Mouse (Mus musculus): Measurements from ENCODE around the gene Nckipsd. TPM values are rescaled to one million over a fixed set of nuclear protein-coding genes. Genes with fewer than 3 reads are reported as not detected.

The Nckipsd gene
- polyA plus RNA-seq, 1 experiment from 2014 or later: 15.2 TPM

DNA sequence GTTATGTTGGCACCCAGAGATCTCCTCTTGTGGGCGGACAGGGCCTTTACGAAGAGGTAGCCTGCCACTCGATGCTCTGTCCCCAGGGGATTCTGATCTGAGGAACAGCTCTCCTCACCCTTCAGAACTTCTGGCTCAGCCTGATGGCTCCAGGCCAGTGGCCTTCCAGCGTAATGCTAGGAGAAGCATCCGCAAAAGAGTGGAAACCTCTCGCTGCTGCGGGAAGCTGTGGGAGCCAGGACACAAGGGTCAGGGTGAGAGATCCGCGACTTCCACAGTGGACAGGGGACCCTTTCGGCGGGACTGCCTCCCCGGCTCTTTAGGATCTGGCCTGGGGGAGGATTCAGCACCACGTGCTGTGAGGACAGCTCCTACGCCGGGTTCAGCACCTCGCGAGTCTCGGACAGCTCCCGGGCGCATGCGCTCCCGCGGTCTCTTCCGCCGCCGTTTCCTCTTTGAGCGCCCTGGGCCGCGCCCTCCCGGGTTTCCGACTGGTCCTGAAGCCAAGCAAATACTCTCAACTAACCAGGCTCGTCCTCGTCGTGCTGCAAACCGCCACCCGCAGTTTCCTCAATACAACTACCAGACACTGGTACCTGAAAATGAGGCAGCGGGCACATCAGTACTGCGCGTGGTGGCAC, 18.7 kb downstream of the Nckipsd start:
- H3K9me3 ChIP-seq (replicated peaks): no peaks in the 10 kb centered on the region
- H3K9ac ChIP-seq: peak overlapping the region; percentile 86
- H3K4me2 ChIP-seq: peak overlapping the region; percentile 92
- peaks cover 39% of the 10 kb centered on the region for H3K36me3 ChIP-seq (ENCODE audit: poor library complexity, severe bottlenecking)
- ATAC-seq: no peak
- H3K4me3 ChIP-seq: peak overlapping the region; percentile 75
- peaks cover 71% of the 10 kb centered on the region for H3K27me3 ChIP-seq
- H3K27ac ChIP-seq: peak overlapping the region; percentile 74
- WGBS: 3% methylated on average over 39 of the region's 39 CpGs
- H3K4me1 ChIP-seq: peaks cover 64% of the 10 kb centered on the region

- H3K27ac ChIP-seq: no peak overlapping the region
- ATAC-seq: no peak
- H3K4me3 ChIP-seq: peak overlapping the region; percentile 75
- no peaks in the 10 kb centered on the region for H3K9me3 ChIP-seq (replicated peaks)
- peak overlapping the region; percentile 92 for H3K4me2 ChIP-seq
- peak overlapping the region; percentile 86 for H3K9ac ChIP-seq
- H3K4me1 ChIP-seq: peaks cover 70% of the 10 kb centered on the region
- H3K27me3 ChIP-seq: peaks cover 75% of the 10 kb centered on the region
- peaks cover 42% of the 10 kb centered on the region for H3K36me3 ChIP-seq (ENCODE audit: poor library complexity, severe bottlenecking)
- 15% methylated on average over 34 of the region's 34 CpGs for WGBS
Observed at GRCm38 (mm10) chr9:108827454-108827853, 19.3 kb downstream of the Nckipsd start.

- ATAC-seq: no peak
- peak overlapping the region; percentile 75 for H3K4me3 ChIP-seq
- peaks cover 46% of the 10 kb centered on the region for H3K36me3 ChIP-seq (ENCODE audit: poor library complexity, severe bottlenecking)
- H3K9me3 ChIP-seq (replicated peaks): no peaks in the 10 kb centered on the region
- WGBS: 68% methylated on average over 18 of the region's 18 CpGs
- H3K4me2 ChIP-seq: peak overlapping the region; percentile 92
- H3K27ac ChIP-seq: no peak overlapping the region
- peaks cover 78% of the 10 kb centered on the region for H3K27me3 ChIP-seq
- H3K9ac ChIP-seq: peak overlapping the region; percentile 86; the same call in 1 of the 2 replicates
- peaks cover 75% of the 10 kb centered on the region for H3K4me1 ChIP-seq
Observed at GRCm38 (mm10) chr9:108827906-108828305, 19.7 kb downstream of the Nckipsd start.

DNA sequence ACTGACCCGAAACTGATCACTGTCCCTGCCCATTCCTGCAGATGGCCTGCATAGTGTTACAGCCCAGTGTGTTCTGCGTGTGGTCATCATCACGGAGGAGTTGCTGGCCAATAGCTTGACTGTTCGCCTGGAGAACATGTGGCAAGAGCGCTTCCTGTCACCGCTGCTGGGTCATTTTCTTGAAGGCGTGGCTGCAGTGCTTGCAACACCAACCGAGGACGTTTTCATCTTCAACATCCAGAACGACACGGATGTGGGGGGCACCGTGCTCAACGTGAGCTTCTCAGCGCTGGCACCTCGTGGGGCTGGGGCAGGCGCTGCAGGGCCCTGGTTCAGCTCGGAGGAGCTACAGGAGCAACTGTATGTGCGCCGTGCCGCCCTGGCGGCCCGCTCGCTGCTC, 23.5 kb downstream of the Nckipsd start:
- ATAC-seq: no peak
- H3K4me2 ChIP-seq: peak overlapping the region; percentile 65
- H3K27ac ChIP-seq: no peak overlapping the region
- H3K4me1 ChIP-seq: peaks cover 55% of the 10 kb centered on the region
- H3K4me3 ChIP-seq: peak overlapping the region; percentile 38
- WGBS: 10% methylated on average over 23 of the region's 23 CpGs
- peak overlapping the region; percentile 35 for H3K9ac ChIP-seq
- H3K9me3 ChIP-seq (replicated peaks): no peaks in the 10 kb centered on the region
- H3K27me3 ChIP-seq: peaks cover 63% of the 10 kb centered on the region
- peaks cover 83% of the 10 kb centered on the region for H3K36me3 ChIP-seq (ENCODE audit: poor library complexity, severe bottlenecking)

DNA sequence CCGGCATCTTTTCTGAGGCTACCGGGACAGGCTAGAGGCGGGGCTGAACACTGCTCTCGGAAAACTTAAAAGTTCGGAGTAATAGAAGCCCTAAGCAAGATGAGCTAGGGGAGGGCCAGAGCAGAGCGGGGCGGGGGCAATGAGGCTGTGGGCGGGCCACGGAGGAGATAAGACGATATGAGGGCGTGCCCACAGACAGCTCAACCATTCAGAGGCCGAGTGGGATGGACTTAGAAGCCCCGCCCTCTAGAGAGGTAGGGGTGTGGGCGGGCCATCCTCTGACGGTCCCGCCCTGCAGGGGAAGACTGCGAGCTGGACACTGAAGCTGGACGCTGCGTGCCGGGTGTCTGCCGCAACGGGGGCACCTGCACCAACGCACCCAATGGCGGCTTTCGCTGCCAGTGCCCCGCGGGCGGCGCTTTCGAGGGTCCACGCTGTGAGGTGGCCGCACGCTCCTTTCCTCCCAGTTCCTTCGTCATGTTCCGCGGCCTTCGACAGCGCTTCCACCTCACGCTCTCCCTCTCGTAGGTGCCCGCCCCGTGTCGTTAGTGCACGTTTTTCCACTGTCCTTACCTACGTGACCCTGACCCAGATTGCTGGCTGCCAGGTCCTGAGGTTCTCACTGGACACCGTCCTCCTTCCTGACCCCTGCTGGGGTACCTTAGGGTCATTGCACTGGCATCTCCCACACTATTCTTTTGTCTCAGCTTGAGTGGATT, 24.4 kb downstream of the Nckipsd start:
- 5% methylated on average over 44 of the region's 46 CpGs for WGBS
- H3K4me1 ChIP-seq: peaks cover 46% of the 10 kb centered on the region
- ATAC-seq: peak; percentile 95
- peaks cover 57% of the 10 kb centered on the region for H3K27me3 ChIP-seq
- no peak overlapping the region for H3K27ac ChIP-seq
- H3K9ac ChIP-seq: peak overlapping the region; percentile 38; the same call in 1 of the 2 replicates
- no peaks in the 10 kb centered on the region for H3K9me3 ChIP-seq (replicated peaks)
- H3K36me3 ChIP-seq (ENCODE audit: poor library complexity, severe bottlenecking): peaks cover 91% of the 10 kb centered on the region
- peak overlapping the region; percentile 38 for H3K4me3 ChIP-seq
- peak overlapping the region; percentile 65 for H3K4me2 ChIP-seq

GRCm38 (mm10) chr9:108842989-108843388, 34.8 kb downstream of the Nckipsd start:
- H3K9ac ChIP-seq: no peak overlapping the region
- no peak overlapping the region for H3K4me3 ChIP-seq
- 0 out of 2 replicates have a peak overlapping the region, but pooled peaks have one; percentile 1 for H3K4me2 ChIP-seq
- 21% methylated on average over 14 of the region's 14 CpGs for WGBS
- H3K4me1 ChIP-seq: no peaks in the 10 kb centered on the region
- H3K27me3 ChIP-seq: no peaks in the 10 kb centered on the region
- peaks cover 98% of the 10 kb centered on the region for H3K36me3 ChIP-seq (ENCODE audit: poor library complexity, severe bottlenecking)
- no peak overlapping the region for H3K27ac ChIP-seq
- peak; percentile 44 for ATAC-seq
- no peaks in the 10 kb centered on the region for H3K9me3 ChIP-seq (replicated peaks)

DNA sequence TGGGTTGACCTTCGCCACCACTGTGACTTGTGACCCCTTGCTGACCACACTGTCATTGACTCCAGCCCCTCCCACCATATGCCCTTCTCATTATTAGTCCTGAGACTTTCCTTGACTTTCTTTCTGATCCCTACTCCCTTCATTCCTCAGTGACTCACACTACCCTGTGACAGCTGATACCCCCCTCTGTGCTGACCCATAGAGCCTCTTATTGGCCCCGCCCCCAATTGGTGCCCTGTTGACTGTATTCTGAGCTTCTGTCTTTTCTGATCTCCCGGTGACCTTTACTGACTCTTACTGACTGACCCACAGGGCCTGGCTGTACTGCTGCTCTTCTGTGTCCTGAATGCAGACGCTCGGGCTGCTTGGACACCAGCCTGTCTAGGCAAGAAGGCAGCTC, 37.2 kb downstream of the Nckipsd start:
- Histone ChIP-seq H3K9ac (no peak overlapping the region), H3K4me3 (no peak overlapping the region), H3K4me1 (no peaks in the 10 kb centered on the region), H3K27ac (no peak overlapping the region), H3K9me3 (replicated peaks) (no peaks in the 10 kb centered on the region), H3K4me2 (no peak overlapping the region), H3K27me3 (no peaks in the 10 kb centered on the region), H3K36me3 (ENCODE audit: poor library complexity, severe bottlenecking) (peaks cover 97% of the 10 kb centered on the region)
- no peak for ATAC-seq
- WGBS: 84% methylated on average over 5 of the region's 5 CpGs

DNA sequence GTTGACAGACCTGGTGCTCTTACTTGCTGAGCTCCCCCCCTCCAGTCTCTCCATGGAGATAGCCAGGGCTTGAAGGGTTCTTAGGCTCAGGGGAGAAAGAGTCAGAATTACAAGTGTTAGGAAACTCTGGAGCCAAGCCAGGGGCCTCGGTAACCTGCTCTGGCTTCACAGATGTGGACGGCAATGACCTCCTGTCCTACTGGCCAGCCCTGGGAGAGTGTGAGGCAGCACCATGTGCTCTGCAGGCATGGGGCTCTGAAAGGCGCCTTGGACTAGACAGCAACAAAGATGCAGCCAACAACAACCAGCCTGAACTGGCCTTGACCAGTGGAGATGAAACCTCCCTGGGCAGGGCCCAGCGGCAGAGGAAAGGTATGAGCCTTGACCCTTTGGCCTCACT, 39.2 kb downstream of the Nckipsd start:
- H3K36me3 ChIP-seq (ENCODE audit: poor library complexity, severe bottlenecking): peaks cover 93% of the 10 kb centered on the region
- WGBS: 92% methylated on average over 4 of the region's 4 CpGs

DNA sequence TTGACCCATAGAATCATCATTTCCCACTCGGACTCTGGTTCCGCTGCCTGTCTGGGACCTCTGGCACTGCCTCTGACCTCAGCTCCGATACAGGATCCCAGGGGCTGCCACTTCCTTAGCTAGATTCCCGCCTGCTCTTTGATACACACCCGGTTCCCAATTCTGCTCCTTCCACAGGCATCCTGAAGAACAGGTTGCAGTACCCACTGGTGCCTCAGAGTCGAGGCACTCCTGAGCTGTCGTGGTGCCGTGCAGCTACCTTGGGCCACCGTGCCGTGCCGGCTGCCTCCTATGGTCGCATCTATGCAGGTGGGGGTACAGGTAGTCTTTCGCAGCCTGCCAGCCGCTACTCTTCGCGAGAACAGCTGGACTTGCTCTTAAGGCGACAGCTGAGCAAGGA, 40.3 kb downstream of the Nckipsd start:
- ATAC-seq: no peak
- H3K9me3 ChIP-seq (replicated peaks): no peaks in the 10 kb centered on the region
- 85% methylated on average over 17 of the region's 17 CpGs for WGBS
- no peak overlapping the region for H3K9ac ChIP-seq
- no peak overlapping the region for H3K4me2 ChIP-seq
- H3K4me3 ChIP-seq: no peak overlapping the region
- peaks cover 83% of the 10 kb centered on the region for H3K36me3 ChIP-seq (ENCODE audit: poor library complexity, severe bottlenecking)
- H3K27ac ChIP-seq: no peak overlapping the region
- H3K4me1 ChIP-seq: peaks cover 6% of the 10 kb centered on the region
- no peaks in the 10 kb centered on the region for H3K27me3 ChIP-seq

More for the DNA sequence above, 39.2 kb downstream of the Nckipsd start:
- Histone ChIP-seq H3K27ac (no peak overlapping the region), H3K4me1 (no peaks in the 10 kb centered on the region), H3K4me2 (no peak overlapping the region), H3K4me3 (no peak overlapping the region), H3K9me3 (replicated peaks) (no peaks in the 10 kb centered on the region), H3K9ac (no peak overlapping the region), H3K27me3 (no peaks in the 10 kb centered on the region)
- ATAC-seq: no peak

- H3K36me3 ChIP-seq (ENCODE audit: poor library complexity, severe bottlenecking): peaks cover 50% of the 10 kb centered on the region
- H3K27ac ChIP-seq: peak within 1 kb of the TSS; percentile 91
Observed at GRCm38 (mm10) chr9:108852976-108853375, 44.8 kb downstream of the Nckipsd start, which contains the start of gene Slc26a6. Gene Slc26a6, plus strand, starts transcription at chr9:108853283.

DNA sequence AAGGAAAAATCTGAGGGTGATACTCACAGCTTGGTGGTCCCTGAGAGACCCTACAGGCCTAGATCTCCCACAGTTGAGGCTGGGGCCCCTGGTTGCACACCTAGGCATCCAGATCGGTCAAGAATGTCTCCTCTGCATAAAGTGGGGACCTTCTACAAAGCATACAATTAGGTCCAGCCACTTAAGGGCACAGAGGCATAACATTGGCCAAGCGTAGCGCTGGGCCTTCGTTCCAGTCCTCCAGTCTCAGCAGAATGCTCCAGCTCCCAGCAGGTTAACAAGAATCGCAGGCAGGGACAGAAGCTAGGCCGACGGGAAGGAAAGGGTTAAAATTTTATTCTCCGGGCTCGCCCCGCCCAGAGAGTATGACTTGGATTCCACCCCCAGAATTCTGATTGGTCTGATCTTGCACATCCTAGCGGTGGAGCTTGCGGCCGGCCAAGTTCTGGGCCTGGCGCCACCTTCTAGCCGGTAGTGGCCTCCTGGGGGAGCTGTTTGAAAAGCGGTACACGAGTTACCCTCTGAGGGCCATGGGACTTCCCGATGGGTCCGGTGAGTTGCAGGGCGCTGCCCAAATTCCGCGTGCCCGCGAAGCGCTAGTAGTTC, 45.6 kb downstream of the Nckipsd start:
- peak overlapping the region; percentile 69 for H3K4me3 ChIP-seq
- 2% methylated on average over 25 of the region's 25 CpGs for WGBS
- peaks cover 50% of the 10 kb centered on the region for H3K36me3 ChIP-seq (ENCODE audit: poor library complexity, severe bottlenecking)
- peak overlapping the region; percentile 91 for H3K27ac ChIP-seq
- peak overlapping the region; percentile 76 for H3K9ac ChIP-seq
- H3K9me3 ChIP-seq (replicated peaks): no peaks in the 10 kb centered on the region
- H3K4me2 ChIP-seq: peak overlapping the region; percentile 88
- peak; percentile 91 for ATAC-seq
- H3K4me1 ChIP-seq: peaks cover 17% of the 10 kb centered on the region
- no peaks in the 10 kb centered on the region for H3K27me3 ChIP-seq

More at GRCm38 (mm10) chr9:108852976-108853375, 44.8 kb downstream of the Nckipsd start, which contains the start of gene Slc26a6:
- H3K9ac ChIP-seq: peak within 1 kb of the TSS; percentile 76
- 91% methylated on average over 3 of the region's 3 CpGs for WGBS
- H3K4me3 ChIP-seq: peak within 1 kb of the TSS; percentile 69
- H3K9me3 ChIP-seq (replicated peaks): no peaks in the 10 kb centered on the region
- ATAC-seq: no peak
- no peaks in the 10 kb centered on the region for H3K27me3 ChIP-seq
- peak within 1 kb of the TSS; percentile 88 for H3K4me2 ChIP-seq
- peaks cover 17% of the 10 kb centered on the region for H3K4me1 ChIP-seq

DNA sequence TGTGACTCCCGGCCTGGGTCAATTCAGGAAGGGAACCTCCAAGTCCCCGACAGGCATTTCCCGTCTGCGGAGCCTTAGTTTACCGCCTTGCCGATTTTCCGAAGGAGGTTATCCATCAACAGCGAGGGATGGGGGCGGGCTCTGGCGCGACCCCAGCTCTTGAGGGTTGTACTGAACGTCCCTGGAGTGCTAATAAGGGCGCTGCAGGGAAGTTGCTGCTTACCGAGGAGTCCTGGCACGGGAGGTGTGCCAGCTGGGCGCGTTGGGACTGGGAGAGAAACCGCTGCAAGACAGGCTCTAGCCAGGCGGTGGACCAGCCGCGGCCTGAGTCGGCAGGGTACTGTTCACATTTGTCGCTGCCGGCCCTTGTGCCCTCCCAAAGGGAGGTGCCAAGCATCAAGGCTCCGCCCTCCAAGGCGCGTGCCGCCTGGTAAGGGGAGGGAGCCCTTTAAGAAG, 46.1 kb downstream of the Nckipsd start:
- H3K4me1 ChIP-seq: peaks cover 17% of the 10 kb centered on the region
- H3K36me3 ChIP-seq (ENCODE audit: poor library complexity, severe bottlenecking): peaks cover 50% of the 10 kb centered on the region
- peak; percentile 91 for ATAC-seq
- under 1% methylated on average over 28 of the region's 28 CpGs for WGBS
- peak overlapping the region; percentile 91 for H3K27ac ChIP-seq
- H3K4me3 ChIP-seq: peak overlapping the region; percentile 69
- H3K9ac ChIP-seq: peak overlapping the region; percentile 76
- H3K9me3 ChIP-seq (replicated peaks): no peaks in the 10 kb centered on the region
- peak overlapping the region; percentile 88 for H3K4me2 ChIP-seq
- no peaks in the 10 kb centered on the region for H3K27me3 ChIP-seq

All from forebrain, embryonic 13.5 days (tissue).